22 mouse cellular contexts compared by ENCODE assay signal in the genomic region with DNA sequence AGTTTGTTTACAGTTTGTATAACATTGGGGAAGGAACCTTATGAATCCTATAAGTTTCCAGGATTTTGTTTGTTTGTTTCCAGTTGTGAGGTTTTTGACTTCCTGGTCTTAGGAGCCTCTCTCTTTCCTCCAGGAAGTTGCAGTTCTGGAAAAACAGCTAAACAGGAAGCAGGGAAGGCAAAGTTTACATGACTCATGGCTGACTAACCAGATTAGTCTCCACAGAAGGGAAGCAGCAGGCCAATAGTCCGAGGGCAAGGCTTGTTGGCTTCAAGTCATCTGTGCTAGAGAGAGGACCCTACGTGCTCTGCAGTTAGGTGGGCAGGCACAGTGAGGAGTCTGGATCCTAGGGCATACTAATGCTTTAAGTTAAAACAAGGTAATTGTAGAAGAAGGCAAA. TPM values are rescaled to one million over a fixed set of nuclear protein-coding genes. Genes with fewer than 3 reads are reported as not detected.
A peak's percentile ranks its signal among the peaks of the same experiment; 100 is the strongest.
DNase-seq lines count a peak whose midpoint lies in the region; ATAC-seq and TF ChIP-seq lines count a peak whose summit lies in the region.
"Had no signal": no experiment of that assay in that cellular context is flagged by ENCODE, and none has a peak within 500 bp of the region (broad histone marks: within the 10 kb centered on the region; RNA-seq: fewer than 3 reads in every experiment).

No protein-coding gene starts in this region.

- 36% methylated on average over 2 of the region's 2 CpGs for WGBS in intestine, postnatal 0 days
- 57% methylated on average over 2 of the region's 2 CpGs for WGBS in intestine, embryonic 16.5 days
- WGBS in limb, embryonic 10.5 days, result 83% methylated on average over 2 of the region's 2 CpGs

- peak; percentile 43 for DNase-seq in 3134 (ENCODE audit: extremely low read depth, insufficient read length, low spot score)
- DNase-seq in Muller cell, postnatal 12 days (ENCODE audit: inconsistent ontology term), result peak; percentile 15
- DNase-seq in limb, embryonic 10.5 days (ENCODE audit: low spot score), result no peak
- no peak for DNase-seq in testis, postnatal 14 days (ENCODE audit: low spot score)
- DNase-seq in thymus, postnatal 0 days (ENCODE audit: low spot score), result no peak
- DNase-seq in ovary, postnatal 14 days (ENCODE audit: low spot score), result no peak
- DNase-seq: adrenal gland, postnatal 25 days; B cell, adult 2 months; cerebellum, adult 18-20 months; cerebellum, postnatal 36 days; gastrocnemius, postnatal 25 days; kidney, adult 2 months; kidney, postnatal 14 days; liver had no signal

- no peaks in the 10 kb centered on the region for H3K9me3 ChIP-seq in intestine, postnatal 0 days (ENCODE audit: control insufficient read depth)
- H3K9me3 ChIP-seq in intestine, embryonic 16.5 days (ENCODE audit: control insufficient read depth, low read length), result no peaks in the 10 kb centered on the region
- H3K9me3 ChIP-seq in limb, embryonic 10.5 days (replicated peaks), result no peaks in the 10 kb centered on the region
- H3K9me3 ChIP-seq: forebrain, embryonic 12.5 days; hindbrain, embryonic 10.5 days; midbrain, embryonic 13.5 days; neural tube, embryonic 13.5 days had no signal

- no peak overlapping the region for H3K27ac ChIP-seq in intestine, postnatal 0 days (ENCODE audit: low read depth, low read length)
- H3K27ac ChIP-seq in intestine, embryonic 16.5 days (ENCODE audit: low read length), result no peak overlapping the region
- H3K27ac ChIP-seq in limb, embryonic 10.5 days, result 0 out of 2 replicates have a peak overlapping the region, but pooled peaks have one; percentile 14
- H3K27ac ChIP-seq: forebrain, embryonic 12.5 days; hindbrain, embryonic 10.5 days; hindbrain, postnatal 0 days; layer of hippocampus, adult 2 months; midbrain, embryonic 13.5 days; neural tube, embryonic 13.5 days had no signal

- no peak overlapping the region for H3K4me3 ChIP-seq in intestine, postnatal 0 days (ENCODE audit: low read depth, low read length)
- H3K4me3 ChIP-seq in intestine, embryonic 16.5 days (ENCODE audit: low read length), result no peak overlapping the region
- H3K4me3 ChIP-seq in limb, embryonic 10.5 days, result no peak overlapping the region
- H3K4me3 ChIP-seq: forebrain, embryonic 12.5 days; hindbrain, embryonic 10.5 days; layer of hippocampus, adult 2 months; midbrain, embryonic 13.5 days; neural tube, embryonic 13.5 days had no signal

- H3K4me2 ChIP-seq in intestine, postnatal 0 days (replicated peaks; ENCODE audit: low read depth), result no peak overlapping the region
- H3K4me2 ChIP-seq in intestine, embryonic 16.5 days (ENCODE audit: low read depth, low read length), result no peak overlapping the region
- H3K4me2 ChIP-seq: forebrain, embryonic 12.5 days; midbrain, embryonic 13.5 days; neural tube, embryonic 13.5 days had no signal

- no peak for TF ChIP-seq CTCF in intestine, postnatal 0 days (IDR thresholded peaks at IDR 0.05; ENCODE audit: low read depth)

- no peaks in the 10 kb centered on the region for H3K36me3 ChIP-seq in intestine, postnatal 0 days (ENCODE audit: control insufficient read depth, insufficient read depth)
- no peaks in the 10 kb centered on the region for H3K36me3 ChIP-seq in intestine, embryonic 16.5 days (ENCODE audit: control insufficient read depth, insufficient read depth, low read length)
- no peaks in the 10 kb centered on the region for H3K36me3 ChIP-seq in limb, embryonic 10.5 days
- H3K36me3 ChIP-seq: forebrain, embryonic 12.5 days; hindbrain, embryonic 10.5 days; midbrain, embryonic 13.5 days; neural tube, embryonic 13.5 days had no signal

- ATAC-seq in intestine, postnatal 0 days, result peak; percentile 31; the same call in 1 of the 2 replicates
- ATAC-seq in intestine, embryonic 16.5 days, result no peak
- ATAC-seq: hindbrain, postnatal 0 days; midbrain, embryonic 13.5 days had no signal

- no peaks in the 10 kb centered on the region for H3K27me3 ChIP-seq in intestine, postnatal 0 days (replicated peaks; ENCODE audit: control insufficient read depth, insufficient read depth, low read length)
- H3K27me3 ChIP-seq in intestine, embryonic 16.5 days (replicated peaks; ENCODE audit: control insufficient read depth, insufficient read depth, low read length), result no peaks in the 10 kb centered on the region
- no peaks in the 10 kb centered on the region for H3K27me3 ChIP-seq in limb, embryonic 10.5 days (ENCODE audit: low read depth, poor library complexity, severe bottlenecking)
- H3K27me3 ChIP-seq: forebrain, embryonic 12.5 days; midbrain, embryonic 13.5 days; neural tube, embryonic 13.5 days had no signal

- H3K4me1 ChIP-seq in intestine, postnatal 0 days (replicated peaks; ENCODE audit: control insufficient read depth, insufficient read depth, low read length), result no peaks in the 10 kb centered on the region
- H3K4me1 ChIP-seq in intestine, embryonic 16.5 days (ENCODE audit: control insufficient read depth, insufficient read depth, low read length), result no peaks in the 10 kb centered on the region
- peaks cover 9% of the 10 kb centered on the region for H3K4me1 ChIP-seq in limb, embryonic 10.5 days
- H3K4me1 ChIP-seq: neural tube, embryonic 13.5 days had no signal

- H3K9ac ChIP-seq in intestine, postnatal 0 days (ENCODE audit: low read depth, low read length), result no peak overlapping the region
- H3K9ac ChIP-seq in intestine, embryonic 16.5 days (ENCODE audit: low read depth, low read length), result no peak overlapping the region
- H3K9ac ChIP-seq: forebrain, embryonic 12.5 days; midbrain, embryonic 13.5 days; neural tube, embryonic 13.5 days had no signal

RNA-seq across cellular contexts. Expression of gene Kif26b, which starts 36.4 kb away (rescaled TPM):
- 0.54 and 0.57 TPM in 2 replicates for polyA plus RNA-seq in intestine, postnatal 0 days (2015; fragmentation: Nextera tagmentation; extraction: Ambion mirVana)
- 1.5 and 1.7 TPM in 2 replicates for polyA plus RNA-seq in intestine, embryonic 16.5 days (2015; fragmentation: Nextera tagmentation; extraction: Ambion mirVana)
- 18.4 and 24.8 TPM in 2 replicates for polyA plus RNA-seq in limb, embryonic 10.5 days (2016; fragmentation: Nextera tagmentation; extraction: Ambion mirVana)
- polyA plus RNA-seq in thymus, postnatal 0 days (2015; fragmentation: Nextera tagmentation; extraction: Ambion mirVana), result 0.01 and 0.07 TPM in 2 replicates

Comparison
In these comparisons a context has a peak if more than half of its experiments do, and no peak if none do; other contexts are left out.
1. DNase-seq: peak in 3134 (single experiment) and Muller cell, postnatal 12 days (single experiment); none in limb, embryonic 10.5 days (single experiment), testis, postnatal 14 days (single experiment), thymus, postnatal 0 days (single experiment) and ovary, postnatal 14 days (single experiment).